Mouse (Mus musculus): ENCODE measurements around the gene Uroc1. TPM values are rescaled to one million over a fixed set of nuclear protein-coding genes. Genes with fewer than 3 reads are reported as not detected.

Gene Uroc1
- polyA plus RNA-seq, 1 experiment from 2014 or later: 0.04 TPM

DNA sequence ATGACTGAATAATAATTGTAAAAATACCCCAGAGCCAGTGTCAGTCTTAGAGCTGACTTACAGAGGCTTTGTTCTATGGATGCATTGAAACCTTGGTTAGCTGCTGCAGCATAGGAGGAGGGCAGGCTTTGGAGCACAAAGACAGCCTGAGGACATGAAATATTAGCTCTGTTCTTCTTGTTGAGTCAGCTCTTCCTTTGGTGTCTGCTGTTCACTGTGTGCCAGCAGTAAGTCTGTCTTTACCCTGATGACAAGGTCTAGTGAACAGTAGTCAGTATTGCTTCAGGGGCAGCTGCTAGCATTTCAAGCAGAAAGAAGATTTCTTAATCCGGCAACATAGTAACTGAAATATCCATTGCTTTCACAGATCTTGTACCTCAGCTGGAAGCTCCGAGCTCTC lies 48.4 kb downstream of the Uroc1 start:
- H3K9ac ChIP-seq (ENCODE audit: low read depth, low read length): no peak overlapping the region
- no peak for TF ChIP-seq CTCF (IDR thresholded peaks at IDR 0.05; ENCODE audit: low read depth)
- no peak overlapping the region for H3K4me2 ChIP-seq (replicated peaks; ENCODE audit: low read depth)
- H3K9me3 ChIP-seq (ENCODE audit: control insufficient read depth): no peaks in the 10 kb centered on the region
- peaks cover 83% of the 10 kb centered on the region for H3K36me3 ChIP-seq (ENCODE audit: control insufficient read depth, insufficient read depth)
- no peaks in the 10 kb centered on the region for H3K27me3 ChIP-seq (replicated peaks; ENCODE audit: control insufficient read depth, insufficient read depth, low read length)
- no peak overlapping the region for H3K27ac ChIP-seq (ENCODE audit: low read depth, low read length)
- 93% methylated on average over 2 of the region's 2 CpGs for WGBS
- ATAC-seq: no peak
- H3K4me3 ChIP-seq (ENCODE audit: low read depth, low read length): no peak overlapping the region
- H3K4me1 ChIP-seq (replicated peaks; ENCODE audit: control insufficient read depth, insufficient read depth, low read length): no peaks in the 10 kb centered on the region

- Histone ChIP-seq H3K9ac (ENCODE audit: low read depth, low read length) (no peak overlapping the region), H3K4me1 (replicated peaks; ENCODE audit: control insufficient read depth, insufficient read depth, low read length) (peaks cover 3% of the 10 kb centered on the region; the same call in 1 of the 2 replicates), H3K27ac (ENCODE audit: low read depth, low read length) (no peak overlapping the region), H3K9me3 (ENCODE audit: control insufficient read depth) (no peaks in the 10 kb centered on the region), H3K4me2 (replicated peaks; ENCODE audit: low read depth) (no peak overlapping the region), H3K27me3 (replicated peaks; ENCODE audit: control insufficient read depth, insufficient read depth, low read length) (no peaks in the 10 kb centered on the region), H3K4me3 (ENCODE audit: low read depth, low read length) (no peak overlapping the region), H3K36me3 (ENCODE audit: control insufficient read depth, insufficient read depth) (peaks cover 36% of the 10 kb centered on the region)
- 80% methylated on average over 4 of the region's 4 CpGs for WGBS
- TF ChIP-seq CTCF (IDR thresholded peaks at IDR 0.05; ENCODE audit: low read depth): no peak
- ATAC-seq: no peak
Observed at GRCm38 (mm10) chr6:90390629-90391028, 57.5 kb downstream of the Uroc1 start.

- no peak overlapping the region for H3K4me2 ChIP-seq (replicated peaks; ENCODE audit: low read depth)
- no peak overlapping the region for H3K9ac ChIP-seq (ENCODE audit: low read depth, low read length)
- H3K9me3 ChIP-seq (ENCODE audit: control insufficient read depth): no peaks in the 10 kb centered on the region
- no peak overlapping the region for H3K4me3 ChIP-seq (ENCODE audit: low read depth, low read length)
- ATAC-seq: peak; percentile 58
- H3K27ac ChIP-seq (ENCODE audit: low read depth, low read length): no peak overlapping the region
- no peaks in the 10 kb centered on the region for H3K27me3 ChIP-seq (replicated peaks; ENCODE audit: control insufficient read depth, insufficient read depth, low read length)
- WGBS: 39% methylated on average over 3 of the region's 3 CpGs
- H3K36me3 ChIP-seq (ENCODE audit: control insufficient read depth, insufficient read depth): peaks cover 24% of the 10 kb centered on the region
- no peak for TF ChIP-seq CTCF (IDR thresholded peaks at IDR 0.05; ENCODE audit: low read depth)
- H3K4me1 ChIP-seq (replicated peaks; ENCODE audit: control insufficient read depth, insufficient read depth, low read length): peaks cover 3% of the 10 kb centered on the region; the same call in 1 of the 2 replicates
Observed at GRCm38 (mm10) chr6:90393948-90394347, 60.9 kb downstream of the Uroc1 start.

GRCm38 (mm10) chr6:90395751-90396150 lies 62.7 kb downstream of the Uroc1 start:
- 84% methylated on average over 2 of the region's 2 CpGs for WGBS
- TF ChIP-seq CTCF (IDR thresholded peaks at IDR 0.05; ENCODE audit: low read depth): no peak
- H3K4me1 ChIP-seq (replicated peaks; ENCODE audit: control insufficient read depth, insufficient read depth, low read length): peaks cover 3% of the 10 kb centered on the region; the same call in 1 of the 2 replicates
- H3K4me2 ChIP-seq (replicated peaks; ENCODE audit: low read depth): no peak overlapping the region
- no peak overlapping the region for H3K27ac ChIP-seq (ENCODE audit: low read depth, low read length)
- no peaks in the 10 kb centered on the region for H3K9me3 ChIP-seq (ENCODE audit: control insufficient read depth)
- no peaks in the 10 kb centered on the region for H3K27me3 ChIP-seq (replicated peaks; ENCODE audit: control insufficient read depth, insufficient read depth, low read length)
- H3K4me3 ChIP-seq (ENCODE audit: low read depth, low read length): no peak overlapping the region
- H3K36me3 ChIP-seq (ENCODE audit: control insufficient read depth, insufficient read depth): peaks cover 30% of the 10 kb centered on the region
- no peak overlapping the region for H3K9ac ChIP-seq (ENCODE audit: low read depth, low read length)
- ATAC-seq: no peak

GRCm38 (mm10) chr6:90397291-90397690 lies 64.2 kb downstream of the Uroc1 start:
- Histone ChIP-seq H3K9ac (ENCODE audit: low read depth, low read length) (no peak overlapping the region), H3K4me3 (ENCODE audit: low read depth, low read length) (no peak overlapping the region), H3K27me3 (replicated peaks; ENCODE audit: control insufficient read depth, insufficient read depth, low read length) (no peaks in the 10 kb centered on the region), H3K27ac (ENCODE audit: low read depth, low read length) (no peak overlapping the region; the same call in 1 of the 2 replicates), H3K36me3 (ENCODE audit: control insufficient read depth, insufficient read depth) (peaks cover 37% of the 10 kb centered on the region), H3K4me2 (replicated peaks; ENCODE audit: low read depth) (no peak overlapping the region), H3K9me3 (ENCODE audit: control insufficient read depth) (no peaks in the 10 kb centered on the region), H3K4me1 (replicated peaks; ENCODE audit: control insufficient read depth, insufficient read depth, low read length) (peaks cover 3% of the 10 kb centered on the region; the same call in 1 of the 2 replicates)
- peak; percentile 69 for ATAC-seq
- WGBS: 54% methylated on average over 3 of the region's 3 CpGs
- TF ChIP-seq CTCF (IDR thresholded peaks at IDR 0.05; ENCODE audit: low read depth): no peak

- ATAC-seq: no peak
- no peak for TF ChIP-seq CTCF (IDR thresholded peaks at IDR 0.05; ENCODE audit: low read depth)
- Histone ChIP-seq H3K36me3 (ENCODE audit: control insufficient read depth, insufficient read depth) (peaks cover 6% of the 10 kb centered on the region; the same call in 1 of the 2 replicates), H3K4me2 (replicated peaks; ENCODE audit: low read depth) (no peak overlapping the region), H3K27ac (ENCODE audit: low read depth, low read length) (no peak overlapping the region), H3K9me3 (ENCODE audit: control insufficient read depth) (no peaks in the 10 kb centered on the region), H3K4me1 (replicated peaks; ENCODE audit: control insufficient read depth, insufficient read depth, low read length) (no peaks in the 10 kb centered on the region), H3K4me3 (ENCODE audit: low read depth, low read length) (no peak overlapping the region), H3K9ac (ENCODE audit: low read depth, low read length) (no peak overlapping the region), H3K27me3 (replicated peaks; ENCODE audit: control insufficient read depth, insufficient read depth, low read length) (no peaks in the 10 kb centered on the region)
Observed at GRCm38 (mm10) chr6:90408632-90409031, 75.5 kb downstream of the Uroc1 start.

DNA sequence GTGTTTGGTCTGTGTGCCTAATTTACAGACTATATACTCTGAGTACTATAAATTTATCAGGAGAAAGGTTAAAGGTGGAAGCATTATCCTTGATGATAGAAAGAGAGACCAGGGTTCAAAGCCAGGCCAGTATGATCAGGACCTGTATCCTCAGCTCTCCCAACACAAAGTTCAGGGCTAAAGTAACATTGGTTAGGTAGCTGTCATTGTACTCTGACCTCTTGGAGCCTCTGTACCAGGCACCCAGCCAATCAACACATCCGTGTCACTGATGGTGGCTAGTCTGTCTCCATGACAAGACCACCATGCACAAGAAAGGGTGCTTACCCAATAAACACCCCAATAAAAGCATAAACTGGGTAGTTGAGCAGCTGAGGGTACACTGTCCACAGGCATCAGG lies 77.9 kb downstream of the Uroc1 start:
- Histone ChIP-seq H3K27me3 (replicated peaks; ENCODE audit: control insufficient read depth, insufficient read depth, low read length) (no peaks in the 10 kb centered on the region), H3K4me3 (ENCODE audit: low read depth, low read length) (no peak overlapping the region), H3K36me3 (ENCODE audit: control insufficient read depth, insufficient read depth) (no peaks in the 10 kb centered on the region; the same call in 1 of the 2 replicates), H3K4me1 (replicated peaks; ENCODE audit: control insufficient read depth, insufficient read depth, low read length) (no peaks in the 10 kb centered on the region), H3K4me2 (replicated peaks; ENCODE audit: low read depth) (no peak overlapping the region), H3K9me3 (ENCODE audit: control insufficient read depth) (no peaks in the 10 kb centered on the region), H3K27ac (ENCODE audit: low read depth, low read length) (no peak overlapping the region), H3K9ac (ENCODE audit: low read depth, low read length) (no peak overlapping the region)
- no peak for ATAC-seq
- no peak for TF ChIP-seq CTCF (IDR thresholded peaks at IDR 0.05; ENCODE audit: low read depth)
- WGBS: 71% methylated on average over 1 of the region's 1 CpGs

All from intestine, postnatal 0 days (tissue).